Mouse (Mus musculus): ENCODE data around the gene Dab1.

GRCm38 (mm10) chr4:103667438-103667837 lies 48.3 kb downstream of the Dab1 start:
- no peak for TF ChIP-seq CTCF (IDR thresholded peaks at IDR 0.05; ENCODE audit: control insufficient read depth, insufficient read depth, low read length)
- TF ChIP-seq POLR2A (IDR thresholded peaks at IDR 0.05; ENCODE audit: borderline replicate concordance, control insufficient read depth, low read depth, low read length), result no peak
